Mouse (Mus musculus): Measurements from ENCODE around the gene Dact3. TPM values are rescaled to one million over a fixed set of nuclear protein-coding genes. Genes with fewer than 3 reads are reported as not detected.

Gene Dact3
- total RNA-seq (2023), result under 1 TPM; 0.23 to 0.59 TPM

DNA sequence AGATGAGACGGTGACA is at the start of gene Dact3:
TSS of gene Dact3 (plus strand) at position 8 of the 16 bp plus-strand sequence.

DNA sequence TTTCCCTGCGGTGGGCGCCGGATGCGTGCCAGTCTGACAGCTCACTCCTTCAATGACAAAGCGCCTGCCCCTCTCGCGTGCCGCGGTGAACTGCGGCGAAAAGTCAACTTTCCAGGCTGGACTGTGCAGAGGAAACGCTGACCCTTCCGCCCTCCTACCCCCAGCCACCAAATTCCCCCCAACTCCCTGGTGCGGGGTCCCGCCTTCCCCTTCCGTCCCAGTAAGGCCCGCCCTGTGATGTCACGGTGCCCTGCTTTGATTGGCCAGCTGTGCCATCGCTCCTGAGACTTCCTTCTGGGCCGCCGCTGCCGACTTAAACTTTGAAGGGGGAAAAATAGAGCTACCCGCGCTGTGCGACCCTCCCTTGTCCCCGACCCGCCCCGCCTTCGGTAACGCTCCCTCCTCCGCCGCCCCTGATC is 32.5 kb upstream of the Dact3 start, which contains the start of gene Prkd2:
TSS of gene Prkd2 (plus strand) at position 258 of the 419 bp plus-strand sequence.

DNA sequence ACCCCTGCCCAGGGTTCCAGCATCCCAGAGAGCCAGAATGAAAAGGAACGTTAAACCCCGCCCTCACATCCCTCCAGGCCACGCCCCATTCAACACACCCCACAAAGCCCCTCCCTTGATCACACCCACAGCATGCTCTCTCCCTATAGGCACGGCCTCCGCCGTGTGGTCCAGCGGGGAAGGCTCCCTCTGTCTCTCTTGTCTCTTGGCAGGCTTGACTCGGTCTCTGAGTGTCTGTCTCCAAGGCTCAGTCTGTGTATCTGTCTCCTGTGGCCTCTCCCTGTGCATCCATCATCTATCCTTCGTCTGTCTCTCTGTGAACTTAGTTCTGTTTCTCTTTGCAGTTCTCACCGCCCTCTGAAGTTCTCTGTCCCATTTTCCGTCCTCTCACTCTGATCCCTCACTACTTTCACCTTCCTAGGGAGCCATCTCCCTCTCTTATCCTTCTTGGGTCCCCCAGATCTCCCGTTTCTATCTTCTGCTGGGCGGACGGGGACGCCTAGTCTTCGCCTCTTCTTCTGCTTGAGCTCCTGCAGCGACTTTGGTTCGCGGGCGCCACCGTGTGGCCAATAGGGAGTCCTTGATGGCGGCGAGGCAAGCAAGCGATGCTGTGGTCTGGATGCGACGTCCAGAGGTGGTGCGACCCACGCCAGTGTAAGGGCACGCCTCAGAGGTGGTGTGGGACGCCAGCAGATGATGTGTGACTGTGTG is 16.7 kb downstream of the Dact3 start, which contains the start of gene Gng8:
TSS of gene Gng8 (plus strand) at position 146 of the 711 bp plus-strand sequence.

DNA sequence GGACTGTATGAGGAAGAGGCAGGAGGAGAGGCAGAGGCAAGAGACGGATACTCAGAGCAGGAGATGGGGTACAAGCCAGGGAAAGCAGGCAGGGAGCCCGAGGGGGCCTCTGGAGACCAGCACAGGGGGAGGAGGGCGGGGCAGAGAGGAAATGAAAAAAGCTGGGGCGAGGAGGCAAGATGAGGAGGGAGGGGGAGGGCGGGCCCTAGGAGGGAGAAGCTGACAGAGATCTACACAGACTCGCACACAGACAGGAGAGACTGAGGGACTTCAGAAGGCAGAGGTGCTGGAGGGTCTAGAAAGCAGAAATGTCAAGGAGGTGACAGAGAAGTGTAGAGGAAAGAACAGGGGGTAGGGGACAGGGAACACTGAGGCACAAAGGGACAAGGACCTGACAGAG is 31.2 kb downstream of the Dact3 start, which contains the start of gene Ptgir:
TSS of gene Ptgir (plus strand) at position 210 of the 400 bp plus-strand sequence.

DNA sequence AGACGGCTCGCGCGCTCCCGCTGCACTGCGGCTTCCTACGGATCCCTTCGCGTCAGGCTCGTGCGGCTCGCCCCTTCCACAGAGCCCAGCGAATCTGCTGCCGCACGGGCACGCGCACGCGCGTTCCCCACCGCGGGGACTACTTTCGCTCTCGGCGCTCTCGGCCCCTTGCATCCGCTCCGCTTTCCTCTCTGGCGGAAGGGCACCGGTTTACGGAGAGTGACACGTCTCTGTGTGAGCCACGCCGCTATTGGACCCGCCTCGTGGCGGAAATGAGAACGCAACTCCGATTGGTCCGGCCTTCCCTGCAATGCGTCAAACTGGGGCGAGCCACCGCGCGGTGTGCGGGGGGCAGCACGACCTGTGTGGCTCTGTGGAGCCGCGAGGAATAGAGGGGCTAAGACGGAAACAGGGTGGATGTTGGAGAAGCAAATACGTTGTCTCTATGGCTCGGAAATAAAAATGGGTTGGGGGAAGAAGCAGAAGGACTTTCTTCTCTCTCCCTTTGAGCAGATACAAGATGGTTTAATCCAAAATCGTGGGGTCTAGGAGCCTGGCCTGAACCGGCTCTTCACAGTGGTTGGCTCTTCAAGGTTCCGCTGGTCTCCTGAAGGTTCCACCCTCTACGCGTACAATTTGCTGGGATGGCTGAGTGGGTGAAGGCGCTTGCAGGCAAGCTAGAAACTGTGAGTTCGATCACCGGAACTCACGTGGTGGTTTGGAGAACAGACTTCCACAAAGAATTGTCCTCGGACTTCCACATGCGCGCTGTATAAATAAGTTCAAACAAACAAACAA is 49.1 kb downstream of the Dact3 start, which contains the start of gene Calm3:
TSS of gene Calm3 (minus strand) at position 78 of the 798 bp plus-strand sequence.

Other genes starting within 250 kb of the Dact3 start
- not detected for gene Ceacam15, start 199.6 kb upstream of the Dact3 start, total RNA-seq (2023)
- not detected for gene Ceacam9, start 153.4 kb upstream of the Dact3 start, total RNA-seq (2023)
- 10 to 100 TPM; 72.7 to 84.2 TPM for gene Ap2s1, start 136.9 kb upstream of the Dact3 start, total RNA-seq (2023)
- gene Slc1a5, start 94.0 kb upstream of the Dact3 start, total RNA-seq (2023), result 100 to 1,000 TPM; 185 to 202 TPM
- 100 to 1,000 TPM; 139 to 176 TPM for gene Strn4, start 59.4 kb upstream of the Dact3 start, total RNA-seq (2023)
- 10 to 100 TPM; 26.3 to 29.3 TPM for gene Fkrp, start 58.6 kb upstream of the Dact3 start, total RNA-seq (2023)
- gene Prkd2, start 32.4 kb upstream of the Dact3 start, total RNA-seq (2023), result 100 to 1,000 TPM; 277 to 288 TPM
- gene Gng8, start 16.5 kb downstream of the Dact3 start, total RNA-seq (2023), result not detected
- gene Ptgir, start 31.2 kb downstream of the Dact3 start, total RNA-seq (2023), result not detected
- gene Calm3, start 48.8 kb downstream of the Dact3 start, total RNA-seq (2023), result 100 to 1,000 TPM; 125 to 130 TPM
- not detected for gene Pnmal2, start 69.4 kb downstream of the Dact3 start, total RNA-seq (2023)
- gene Pnmal1, start 84.4 kb downstream of the Dact3 start, total RNA-seq (2023), result not detected
- under 1 TPM; 0.18 to 0.29 TPM for gene Gm42372, start 107.8 kb downstream of the Dact3 start, total RNA-seq (2023)
- not detected for gene Ccdc8, start 117.4 kb downstream of the Dact3 start, total RNA-seq (2023)
- 100 to 1,000 TPM; 164 to 166 TPM for gene Ppp5c, start 152.6 kb downstream of the Dact3 start, total RNA-seq (2023)
- gene Hif3a, start 187.1 kb downstream of the Dact3 start, total RNA-seq (2023), result 1 to 10 TPM; 1.9 to 2.0 TPM
- gene Psg16, start 198.7 kb downstream of the Dact3 start, total RNA-seq (2023), result under 1 TPM in 1 of 2 experiments, not detected in 1; 0.12 TPM